Mouse (Mus musculus): Measurements from ENCODE around the gene Dmrt2. TPM values are rescaled to one million over a fixed set of nuclear protein-coding genes. Genes with fewer than 3 reads are reported as not detected.

Gene Dmrt2
- total RNA-seq, 1 experiment from 2014 or later: not detected

DNA sequence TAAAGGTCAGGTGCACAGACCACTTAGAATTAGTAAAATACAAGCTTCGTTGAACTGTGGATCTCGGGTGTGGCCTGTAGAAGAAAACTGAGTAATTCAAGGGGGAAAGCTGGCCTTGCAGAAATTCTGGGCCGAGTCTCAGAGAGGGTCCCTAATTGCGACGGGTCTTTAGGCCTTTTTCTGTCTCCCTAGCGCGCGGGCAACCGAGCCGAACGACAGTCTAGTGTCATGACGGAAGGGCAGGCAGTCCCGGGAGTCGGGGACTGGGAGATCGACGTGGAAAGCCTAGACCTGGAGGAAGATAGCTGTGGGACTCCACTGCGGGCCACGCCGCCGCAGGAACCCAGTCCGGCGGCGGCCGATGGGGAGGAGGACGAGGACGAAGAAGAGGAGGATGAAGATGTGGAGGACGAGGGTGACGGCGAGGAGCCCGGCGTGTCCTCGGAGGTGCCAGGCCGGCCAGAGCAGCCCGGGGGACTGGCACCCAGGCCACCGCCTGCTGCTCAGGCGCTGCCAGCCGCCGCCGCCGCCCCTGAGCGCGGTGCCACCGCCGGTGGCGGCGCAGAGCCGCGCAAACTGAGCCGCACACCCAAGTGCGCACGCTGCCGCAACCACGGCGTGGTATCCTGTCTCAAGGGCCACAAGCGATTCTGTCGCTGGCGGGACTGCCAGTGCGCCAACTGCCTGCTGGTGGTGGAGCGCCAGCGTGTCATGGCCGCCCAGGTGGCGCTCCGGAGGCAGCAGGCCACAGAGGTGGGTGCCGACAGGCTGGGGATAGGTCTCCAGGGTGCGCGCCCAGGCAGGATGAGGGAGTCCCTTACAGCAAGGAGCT, 1.2 kb downstream of the Dmrt2 start:
- ATAC-seq (replicated peaks in 1 of 2; ENCODE audit: insufficient read depth in 1 of 2, low FRiP score in 2 of 2, low TSS enrichment in 1 of 2, low read depth in 1 of 2, poor library complexity in 2 of 2, severe bottlenecking in 2 of 2): no peak

- ATAC-seq (replicated peaks in 1 of 2; ENCODE audit: insufficient read depth in 1 of 2, low FRiP score in 2 of 2, low TSS enrichment in 1 of 2, low read depth in 1 of 2, poor library complexity in 2 of 2, severe bottlenecking in 2 of 2): no peak
Observed at GRCm38 (mm10) chr19:25674056-25674420, 1.8 kb downstream of the Dmrt2 start.

DNA sequence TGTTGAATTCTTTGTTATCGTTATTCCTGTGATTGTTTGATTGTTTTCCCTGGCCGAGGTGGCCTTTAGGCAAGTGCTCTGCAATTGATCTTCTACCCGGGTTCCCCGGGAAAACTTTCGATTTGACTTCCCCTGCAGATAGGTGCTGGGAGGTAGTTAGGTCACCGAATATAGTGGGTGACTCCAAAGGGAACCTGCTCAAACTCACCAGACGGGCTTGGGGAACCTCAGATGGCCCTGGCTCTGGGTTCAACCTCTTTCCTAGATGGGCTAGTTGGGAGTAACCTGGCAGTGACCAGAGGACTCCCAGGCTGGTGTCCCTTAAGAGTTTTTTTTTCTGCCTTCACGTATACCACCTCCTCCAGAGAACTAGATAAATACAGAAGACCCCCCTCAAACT, 2.5 kb downstream of the Dmrt2 start:
- ATAC-seq (replicated peaks in 1 of 2; ENCODE audit: insufficient read depth in 1 of 2, low FRiP score in 2 of 2, low TSS enrichment in 1 of 2, low read depth in 1 of 2, poor library complexity in 2 of 2, severe bottlenecking in 2 of 2): no peak

- no peak for ATAC-seq (replicated peaks in 1 of 2; ENCODE audit: insufficient read depth in 1 of 2, low FRiP score in 2 of 2, low TSS enrichment in 1 of 2, low read depth in 1 of 2, poor library complexity in 2 of 2, severe bottlenecking in 2 of 2)
Observed at GRCm38 (mm10) chr19:25675866-25676440, 3.7 kb downstream of the Dmrt2 start.

DNA sequence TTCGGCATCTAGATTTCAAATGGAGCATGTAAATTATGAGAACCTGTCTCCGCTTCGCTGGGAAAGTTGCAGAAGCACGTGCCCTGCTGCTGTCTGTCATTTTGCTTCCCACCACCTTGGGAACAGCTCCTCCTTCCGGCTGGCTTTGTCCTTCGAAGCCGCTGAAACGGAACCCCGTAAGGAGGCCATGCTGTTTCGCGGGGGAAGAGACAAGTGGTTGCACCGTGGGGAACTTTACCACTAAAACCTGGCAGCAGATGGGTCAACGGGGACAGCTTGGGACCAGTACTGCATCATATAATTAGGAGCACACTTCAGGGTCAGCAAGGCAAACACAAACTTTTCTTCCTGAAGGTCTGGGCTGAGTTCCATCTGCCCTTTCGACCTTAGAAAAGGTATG, 26.6 kb downstream of the Dmrt2 start:
- no peak for ATAC-seq (replicated peaks in 1 of 2; ENCODE audit: insufficient read depth in 1 of 2, low FRiP score in 2 of 2, low TSS enrichment in 1 of 2, low read depth in 1 of 2, poor library complexity in 2 of 2, severe bottlenecking in 2 of 2)

DNA sequence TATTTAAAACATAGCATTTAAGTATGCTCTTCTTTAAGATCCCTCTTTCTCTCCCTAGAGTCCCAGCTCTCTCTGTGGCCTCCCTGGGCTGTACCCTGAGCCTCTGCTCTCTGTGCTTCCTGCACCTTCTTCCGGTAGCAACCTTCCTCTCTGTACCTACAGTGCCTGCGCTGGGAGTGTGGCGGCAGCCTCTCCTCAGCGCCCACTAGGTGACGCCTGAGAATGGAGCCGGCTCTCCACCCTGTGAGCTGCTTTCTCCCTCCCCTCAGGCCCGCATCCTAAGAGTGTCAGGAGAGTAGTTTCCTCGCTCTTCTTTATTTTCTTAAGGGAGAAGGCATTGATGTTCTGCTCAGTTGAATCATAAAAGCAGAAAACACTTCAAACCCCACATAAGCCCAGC, 41.2 kb downstream of the Dmrt2 start:
- peak in 1 of 2 experiments; percentile 51; a peak in 1 of 4 replicates for ATAC-seq (replicated peaks in 1 of 2; ENCODE audit: insufficient read depth in 1 of 2, low FRiP score in 2 of 2, low TSS enrichment in 1 of 2, low read depth in 1 of 2, poor library complexity in 2 of 2, severe bottlenecking in 2 of 2)

DNA sequence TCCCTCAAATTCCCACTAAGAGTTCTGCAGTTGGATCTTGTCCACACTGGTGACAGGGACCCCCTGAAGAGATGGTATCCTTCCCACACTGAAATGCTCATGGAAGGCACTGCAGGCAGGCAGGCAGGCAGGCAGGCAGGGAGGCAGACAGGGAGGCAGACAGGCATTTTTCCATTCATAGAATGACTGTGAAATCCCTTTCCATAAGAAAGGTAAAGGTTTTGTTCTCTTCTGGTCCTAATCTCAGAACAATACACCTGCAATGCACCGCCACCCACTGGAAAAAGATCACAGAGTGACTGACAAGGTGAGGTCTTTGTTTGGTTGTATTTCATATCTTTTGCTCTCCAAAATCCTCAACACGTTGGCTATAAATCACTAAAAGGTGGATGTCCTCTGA, 42.7 kb downstream of the Dmrt2 start:
- no peak for ATAC-seq (replicated peaks in 1 of 2; ENCODE audit: insufficient read depth in 1 of 2, low FRiP score in 2 of 2, low TSS enrichment in 1 of 2, low read depth in 1 of 2, poor library complexity in 2 of 2, severe bottlenecking in 2 of 2)

- no peak for ATAC-seq (replicated peaks in 1 of 2; ENCODE audit: insufficient read depth in 1 of 2, low FRiP score in 2 of 2, low TSS enrichment in 1 of 2, low read depth in 1 of 2, poor library complexity in 2 of 2, severe bottlenecking in 2 of 2)
Observed at GRCm38 (mm10) chr19:25722616-25723015, 50.4 kb downstream of the Dmrt2 start.

Other genes with a start within 250 kb of the Dmrt2 start
- gene Dmrt1, start 166.8 kb upstream of the Dmrt2 start, total RNA-seq (2017): not detected in 2 replicates
- gene Dmrt3, start 62.1 kb upstream of the Dmrt2 start, total RNA-seq (2017): not detected in 2 replicates

All from hematopoietic stem cell, adult 5-6 weeks (primary cell).